Mouse (Mus musculus): ENCODE results near the gene Nedd9. TPM values are rescaled to one million over a fixed set of nuclear protein-coding genes. Genes with fewer than 3 reads are reported as not detected.
"Not testable (repeated sequence)": the region's sequence is repeated elsewhere in the genome, so short reads cannot be mapped to it uniquely, and the experiment has no call there.

The Nedd9 gene
- total RNA-seq, 4 experiments from 2014 or later = 9.9 to 14.0 (median 11.1) TPM

DNA sequence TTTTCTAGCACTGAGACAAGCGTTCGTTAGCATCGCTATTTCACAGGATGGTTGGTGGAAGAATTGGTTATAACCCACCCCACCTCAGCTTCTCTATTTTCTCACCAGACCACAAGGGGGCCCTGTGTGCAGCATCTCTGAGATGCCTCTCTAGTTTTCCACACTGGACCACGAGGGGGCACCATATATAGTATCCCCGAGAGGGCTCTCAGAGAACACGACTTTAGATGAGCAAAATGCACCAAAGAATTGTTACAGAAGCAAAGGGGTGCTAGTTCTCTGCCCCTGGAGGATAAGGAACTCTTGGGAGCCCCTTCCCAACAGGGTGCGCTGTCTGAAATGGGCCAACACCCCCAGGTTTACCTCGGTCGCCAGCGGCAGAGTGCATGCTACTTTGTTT lies 184.4 kb downstream of the Nedd9 start:
- DNase-seq (ENCODE audit: low spot score in 2 of 2) = peak; percentile 21 to 52

DNA sequence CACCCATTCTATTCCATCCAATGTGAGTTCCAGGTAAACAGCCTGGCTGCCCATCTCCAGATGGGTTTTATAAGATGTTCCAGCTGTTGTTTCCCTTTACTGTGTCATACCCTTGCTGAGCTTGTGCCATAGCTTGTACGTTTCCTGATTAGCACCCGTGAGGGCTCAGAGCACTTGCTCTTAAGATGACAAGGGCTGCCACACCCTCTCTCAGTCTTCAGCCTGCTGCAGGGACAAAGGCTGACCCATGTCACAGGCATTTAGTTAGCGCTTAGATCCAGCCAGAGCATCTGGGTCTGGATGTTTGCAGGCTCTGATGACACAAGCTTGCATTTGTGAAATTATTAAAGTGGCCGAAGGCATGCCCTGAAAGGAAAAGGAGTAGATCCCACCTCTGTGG lies 187.1 kb downstream of the Nedd9 start:
- DNase-seq (ENCODE audit: low spot score in 2 of 2) = no peak

DNA sequence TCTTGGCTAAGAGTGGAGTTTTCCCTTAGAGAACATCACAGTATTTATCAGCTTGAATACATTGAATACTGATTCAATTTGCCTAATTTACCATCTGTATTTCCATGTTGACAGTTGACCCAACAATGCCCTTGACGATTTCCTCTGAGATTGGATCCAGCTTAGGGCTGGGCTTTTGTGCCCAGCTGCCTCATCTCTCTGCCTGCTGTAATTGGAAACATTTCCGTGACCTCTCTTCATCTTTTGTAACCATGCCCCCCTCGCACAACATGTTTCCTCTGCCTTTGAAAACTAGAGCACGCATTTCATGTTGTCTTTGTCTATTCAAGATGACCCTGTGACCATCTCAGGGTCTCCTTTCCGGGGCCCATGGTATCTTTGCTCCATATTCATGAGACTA lies 188.2 kb downstream of the Nedd9 start:
- no peak for DNase-seq (ENCODE audit: low spot score in 2 of 2)

DNA sequence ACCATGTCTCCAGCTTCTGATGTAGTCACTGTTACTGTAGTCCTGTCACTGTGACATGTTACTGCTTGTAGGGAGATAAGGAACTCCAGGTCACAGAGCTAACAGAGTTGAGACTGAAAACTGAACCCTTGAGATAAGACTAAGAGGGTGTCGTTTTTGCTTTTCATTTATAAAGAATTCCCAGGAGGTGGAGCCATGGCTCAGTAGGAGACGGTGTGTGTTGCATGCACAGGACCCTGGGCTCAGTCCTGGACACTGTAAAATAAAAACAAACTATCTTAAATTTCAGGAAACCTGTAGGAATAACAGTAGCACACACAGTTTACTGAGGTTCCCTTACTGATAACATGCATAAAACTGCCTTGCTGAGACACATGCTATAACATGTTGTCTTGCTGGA lies 188.6 kb downstream of the Nedd9 start:
- DNase-seq (ENCODE audit: low spot score in 2 of 2) = no peak

DNA sequence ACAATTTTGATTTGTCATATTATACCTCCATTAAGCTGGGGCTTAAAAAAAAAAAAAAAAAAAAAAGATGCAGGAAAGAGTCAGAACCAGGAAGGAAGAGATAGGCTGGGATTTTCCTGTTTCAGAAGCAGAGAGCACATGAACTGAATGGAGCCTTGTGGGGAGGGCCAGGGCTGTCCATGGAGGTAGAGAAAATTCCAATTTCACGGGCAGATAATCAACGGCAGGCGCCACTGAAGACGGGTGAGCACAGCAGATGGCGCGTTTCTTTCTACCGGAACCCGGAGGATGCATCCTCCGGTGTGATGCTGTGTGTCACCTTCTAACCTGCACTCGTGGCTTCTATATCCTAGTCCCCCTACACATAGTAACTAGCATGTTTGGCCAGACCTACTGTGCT lies 190.8 kb downstream of the Nedd9 start:
- no peak for DNase-seq (ENCODE audit: low spot score in 2 of 2)

DNA sequence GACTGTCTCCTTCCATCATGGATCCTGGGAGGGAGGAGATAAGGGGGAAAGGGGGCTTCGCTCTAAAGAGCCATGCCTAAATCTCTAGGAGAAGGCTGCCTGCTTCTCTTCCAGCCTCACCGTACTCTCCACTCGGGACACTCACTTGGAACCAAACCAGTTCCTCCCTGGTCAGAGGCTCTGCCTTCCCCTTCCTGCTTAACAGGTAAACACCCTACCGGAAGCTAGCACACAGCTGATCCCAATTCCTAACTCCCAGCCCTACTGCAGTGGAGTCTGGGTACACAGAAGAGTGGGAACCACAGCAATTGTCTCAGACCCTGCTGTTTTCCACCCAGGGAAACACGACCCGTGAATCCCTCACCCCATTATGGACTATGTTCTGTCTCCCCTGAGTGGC lies 191.3 kb downstream of the Nedd9 start:
- no peak for DNase-seq (ENCODE audit: low spot score in 2 of 2)

GRCm38 (mm10) chr13:41293595-41293994 lies 193.6 kb downstream of the Nedd9 start:
- no peak for DNase-seq (ENCODE audit: low spot score in 2 of 2)

GRCm38 (mm10) chr13:41291466-41291974 lies 195.6 kb downstream of the Nedd9 start:
- DNase-seq (ENCODE audit: low spot score in 2 of 2) = no peak

- no peak for DNase-seq (ENCODE audit: low spot score in 2 of 2)
Observed at GRCm38 (mm10) chr13:41286285-41286684, 200.9 kb downstream of the Nedd9 start.

- DNase-seq (ENCODE audit: low spot score in 2 of 2) = no peak
Observed at GRCm38 (mm10) chr13:41285448-41285847, 201.7 kb downstream of the Nedd9 start.

DNA sequence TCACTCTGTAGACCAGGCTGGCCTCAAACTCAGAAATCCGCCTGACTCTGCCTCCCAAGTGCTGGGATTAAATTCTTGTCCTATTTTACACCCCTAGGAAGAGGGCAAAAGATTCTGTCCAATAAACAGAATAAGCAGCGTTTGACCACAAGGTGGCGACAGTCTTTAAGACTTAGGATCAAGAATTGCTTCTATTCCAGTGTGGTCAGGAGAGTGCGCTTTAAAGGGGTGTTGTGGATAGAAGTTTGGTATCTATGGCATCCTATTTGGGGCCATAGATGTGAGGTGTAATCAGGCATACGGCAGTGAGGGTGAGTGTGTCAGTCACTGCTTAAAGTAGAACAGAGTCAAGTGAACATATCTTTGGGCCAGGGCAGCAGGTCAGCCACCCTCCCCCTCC lies 203.9 kb downstream of the Nedd9 start:
- peak in 1 of 2 experiments; percentile 29 for DNase-seq (ENCODE audit: low spot score in 2 of 2)

GRCm38 (mm10) chr13:41280696-41281095 lies 206.5 kb downstream of the Nedd9 start:
- DNase-seq (ENCODE audit: low spot score in 2 of 2) = no peak

DNA sequence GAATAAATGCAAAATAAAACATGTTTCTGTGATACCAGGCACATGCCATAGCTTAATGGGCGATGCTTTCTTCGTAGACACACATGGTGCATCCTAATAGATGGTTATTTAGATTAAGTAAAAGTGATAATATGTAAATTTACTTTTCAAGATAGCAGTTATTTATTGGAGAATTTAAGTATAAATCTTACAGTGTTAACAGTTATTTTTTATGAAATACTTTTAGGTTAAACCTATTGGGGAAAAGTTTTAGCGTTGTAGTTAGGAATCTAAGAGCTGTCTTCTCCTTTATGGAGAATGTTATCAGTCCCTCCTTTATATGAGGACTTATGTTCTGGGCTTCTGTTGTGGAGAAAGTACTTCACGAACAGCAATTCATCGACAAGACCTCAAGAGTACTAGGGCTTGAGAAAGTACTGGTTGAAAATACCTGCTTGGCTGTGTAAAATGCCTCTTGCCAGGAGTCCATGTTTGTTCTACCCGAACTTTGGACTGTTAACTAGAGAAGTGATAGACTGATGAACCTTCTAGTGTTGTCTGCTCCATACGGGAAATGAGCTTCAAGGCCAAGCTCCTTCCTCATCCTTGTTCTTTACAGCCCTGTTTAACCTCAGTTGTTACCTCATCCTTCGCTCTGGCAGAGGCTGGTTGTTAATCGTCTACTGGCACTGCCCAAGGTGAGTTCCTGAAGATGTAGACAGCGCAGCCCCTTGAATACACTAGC lies 213.1 kb downstream of the Nedd9 start, which contains the start of gene Gm17364:
Gm17364 (minus strand) TSS at position 51 of the 724 bp plus-strand sequence.
- DNase-seq (ENCODE audit: low spot score in 2 of 2) = no peak

GRCm38 (mm10) chr13:41267827-41268408 lies 219.2 kb downstream of the Nedd9 start:
- peak in 1 of 2 experiments; percentile 57 for DNase-seq (ENCODE audit: low spot score in 2 of 2)

GRCm38 (mm10) chr13:41263304-41264006 lies 223.7 kb downstream of the Nedd9 start:
- no peak for DNase-seq (ENCODE audit: low spot score in 2 of 2)

GRCm38 (mm10) chr13:41261617-41262016 lies 225.5 kb downstream of the Nedd9 start:
- DNase-seq (ENCODE audit: low spot score in 2 of 2) = not testable (repeated sequence)

Other genes with a start within 250 kb of the Nedd9 start
- gene Smim13, start 237.5 kb downstream of the Nedd9 start, total RNA-seq (2022) = 100 to 1,000 TPM; 147 to 172 (median 158) TPM
- not detected for gene Gm17364, start 213.4 kb downstream of the Nedd9 start, total RNA-seq (2022)
- gene Tmem170b, start 118.5 kb upstream of the Nedd9 start, total RNA-seq (2022) = 10 to 100 TPM; 78.7 to 83.4 (median 80.8) TPM

Measured in left cerebral cortex, adult 8-10 months (tissue).